Mouse (Mus musculus) ES-Bruce4 (cell line): ENCODE measurements around the gene Dclre1c.

Source experiments
- CTCF ChIP-seq: IDR thresholded peaks from one replicate; pipeline ENCODE4 v1.8.1; 2011; ENCODE audit warnings: low read depth, low read length
- EP300 ChIP-seq: IDR thresholded peaks from 2 replicates; pipeline ENCODE4 v1.6.1; 2011; ENCODE audit warnings: low read depth, low read length; ENCODE audit not compliant: insufficient read depth
- POLR2A ChIP-seq: IDR thresholded peaks from one replicate; pipeline ENCODE4 v1.8.1; 2011; ENCODE audit warnings: low read length; ENCODE audit not compliant: insufficient read depth

GRCm38 (mm10) chr2:3418883-3419431, 5.0 kb upstream of the Dclre1c start:
- TF ChIP-seq CTCF (no peak), EP300 (no peak), POLR2A (no peak)
